Mouse (Mus musculus) spleen, adult 2 months (tissue): ENCODE measurements around the gene Etl4.

Experiments used
- CTCF ChIP-seq: fragments of 200-500 bp; IDR thresholded peaks from 2 replicates; pipeline ENCODE4 v1.5.1; 2011; ENCODE audit warnings: mild to moderate bottlenecking, inconsistent platforms; ENCODE audit not compliant: insufficient read depth, insufficient read length, insufficient replicate concordance; ENCODE audit errors: extremely low read depth
- POLR2A ChIP-seq: fragments of 200-500 bp; IDR thresholded peaks from 2 replicates; pipeline ENCODE4 v1.6.1; 2011; ENCODE audit warnings: low read depth, low read length, inconsistent platforms

DNA sequence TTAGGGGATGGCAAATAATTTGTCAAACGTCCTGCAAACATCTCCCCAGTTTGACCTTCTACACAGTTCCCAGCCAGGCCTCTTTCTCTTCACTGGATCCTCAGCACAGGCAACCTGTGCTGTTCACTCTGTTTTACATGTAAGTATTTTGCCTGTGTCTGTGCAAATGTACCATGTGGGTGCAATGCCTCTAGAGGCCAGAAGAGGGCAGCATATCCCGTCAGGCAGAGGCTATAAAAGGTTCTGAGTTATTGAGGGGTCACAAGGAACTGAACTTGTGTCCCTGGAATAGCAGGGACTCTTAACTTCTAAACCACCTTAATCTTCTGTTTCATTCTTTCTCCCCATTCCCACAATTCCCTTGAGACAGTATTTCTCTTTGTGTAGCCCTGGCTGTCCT is 582.5 kb downstream of the Etl4 start:
- TF ChIP-seq CTCF = no peak
- TF ChIP-seq POLR2A = no peak
